Mouse (Mus musculus): ENCODE measurements at regions not wholly inside any gene's neighbourhood (a gene's known extent, or its start where the extent isn't known, plus 50 kb on each side); places are given as distances from the start of the nearest gene placed in this dataset.

- no peak overlapping the region for H3K4me3 ChIP-seq
- ATAC-seq: no peak
- H3K9me3 ChIP-seq (replicated peaks): no peaks in the 10 kb centered on the region
- H3K27ac ChIP-seq: no peak overlapping the region
- WGBS (ENCODE audit: insufficient replicate concordance): 43% methylated on average over 9 of the region's 9 CpGs
- no peaks in the 10 kb centered on the region for H3K27me3 ChIP-seq (replicated peaks)
- no peaks in the 10 kb centered on the region for H3K4me1 ChIP-seq
- no peaks in the 10 kb centered on the region for H3K36me3 ChIP-seq
- no peak overlapping the region for H3K9ac ChIP-seq
- H3K4me2 ChIP-seq: no peak overlapping the region
Measured at GRCm38 (mm10) chr8:87087451-87088095, 202.5 kb upstream of the N4bp1 start.

- H3K36me3 ChIP-seq: no peaks in the 10 kb centered on the region
- no peak for ATAC-seq
- WGBS (ENCODE audit: insufficient replicate concordance): 45% methylated on average over 6 of the region's 6 CpGs
- H3K9me3 ChIP-seq (replicated peaks): no peaks in the 10 kb centered on the region
- H3K27me3 ChIP-seq (replicated peaks): no peaks in the 10 kb centered on the region
- no peak overlapping the region for H3K4me3 ChIP-seq
- H3K9ac ChIP-seq: no peak overlapping the region
- no peaks in the 10 kb centered on the region for H3K4me1 ChIP-seq
- no peak overlapping the region for H3K4me2 ChIP-seq
- H3K27ac ChIP-seq: no peak overlapping the region
Measured at GRCm38 (mm10) chr8:87078260-87078659, 193.2 kb upstream of the N4bp1 start.

- no peaks in the 10 kb centered on the region for H3K27me3 ChIP-seq (replicated peaks)
- 68% methylated on average over 4 of the region's 4 CpGs for whole genome bisulfite sequencing (ENCODE audit: insufficient replicate concordance)
- no peak overlapping the region for H3K4me2 ChIP-seq
- no peak overlapping the region for H3K27ac ChIP-seq
- no peak overlapping the region for H3K4me3 ChIP-seq
- no peaks in the 10 kb centered on the region for H3K36me3 ChIP-seq
- ATAC-seq: no peak
- H3K9me3 ChIP-seq (replicated peaks): no peaks in the 10 kb centered on the region
- no peak overlapping the region for H3K9ac ChIP-seq
- no peaks in the 10 kb centered on the region for H3K4me1 ChIP-seq
Measured at GRCm38 (mm10) chr8:87075921-87076320, 190.9 kb upstream of the N4bp1 start.

GRCm38 (mm10) chr8:87071224-87071623, 186.2 kb upstream of the N4bp1 start:
- no peak overlapping the region for H3K4me2 ChIP-seq
- peaks cover 5% of the 10 kb centered on the region; the same call in 1 of the 2 replicates for H3K9me3 ChIP-seq (replicated peaks)
- no peak overlapping the region for H3K4me3 ChIP-seq
- H3K4me1 ChIP-seq: no peaks in the 10 kb centered on the region
- no peaks in the 10 kb centered on the region for H3K36me3 ChIP-seq
- H3K27me3 ChIP-seq (replicated peaks): no peaks in the 10 kb centered on the region
- H3K27ac ChIP-seq: no peak overlapping the region
- no peak overlapping the region for H3K9ac ChIP-seq
- ATAC-seq: no peak

- Histone ChIP-seq H3K9ac (no peak overlapping the region), H3K9me3 (replicated peaks) (peaks cover 5% of the 10 kb centered on the region; the same call in 1 of the 2 replicates), H3K36me3 (no peaks in the 10 kb centered on the region), H3K4me3 (no peak overlapping the region), H3K4me1 (no peaks in the 10 kb centered on the region), H3K27ac (no peak overlapping the region), H3K4me2 (no peak overlapping the region), H3K27me3 (replicated peaks) (no peaks in the 10 kb centered on the region)
- ATAC-seq: no peak
Measured at GRCm38 (mm10) chr8:87067106-87067505, 182.0 kb upstream of the N4bp1 start.

- no peaks in the 10 kb centered on the region for H3K4me1 ChIP-seq
- no peaks in the 10 kb centered on the region for H3K27me3 ChIP-seq (replicated peaks)
- ATAC-seq: no peak
- no peak overlapping the region for H3K4me3 ChIP-seq
- no peak overlapping the region for H3K27ac ChIP-seq
- no peak overlapping the region for H3K9ac ChIP-seq
- WGBS (ENCODE audit: insufficient replicate concordance): 79% methylated on average over 9 of the region's 9 CpGs
- H3K36me3 ChIP-seq: no peaks in the 10 kb centered on the region
- H3K9me3 ChIP-seq (replicated peaks): peaks cover 5% of the 10 kb centered on the region; the same call in 1 of the 2 replicates
- no peak overlapping the region for H3K4me2 ChIP-seq
Measured at GRCm38 (mm10) chr8:87064768-87065167, 179.7 kb upstream of the N4bp1 start.

- no peak for ATAC-seq
- H3K27ac ChIP-seq: no peak overlapping the region
- H3K4me3 ChIP-seq: no peak overlapping the region
Measured at GRCm38 (mm10) chr8:87064250-87064747, 179.2 kb upstream of the N4bp1 start.

GRCm38 (mm10) chr8:87063588-87063987, 178.5 kb upstream of the N4bp1 start:
- H3K9me3 ChIP-seq (replicated peaks): peaks cover 5% of the 10 kb centered on the region; the same call in 1 of the 2 replicates
- no peaks in the 10 kb centered on the region for H3K36me3 ChIP-seq
- no peaks in the 10 kb centered on the region for H3K4me1 ChIP-seq
- no peak overlapping the region for H3K27ac ChIP-seq
- WGBS (ENCODE audit: insufficient replicate concordance): 57% methylated on average over 4 of the region's 4 CpGs
- H3K4me3 ChIP-seq: no peak overlapping the region
- no peak overlapping the region for H3K9ac ChIP-seq
- no peak for ATAC-seq
- H3K4me2 ChIP-seq: no peak overlapping the region
- H3K27me3 ChIP-seq (replicated peaks): no peaks in the 10 kb centered on the region

More at GRCm38 (mm10) chr8:87064250-87064747, 179.2 kb upstream of the N4bp1 start:
- Histone ChIP-seq H3K27me3 (replicated peaks) (no peaks in the 10 kb centered on the region), H3K4me1 (no peaks in the 10 kb centered on the region), H3K4me2 (no peak overlapping the region), H3K36me3 (no peaks in the 10 kb centered on the region), H3K9me3 (replicated peaks) (peaks cover 5% of the 10 kb centered on the region; the same call in 1 of the 2 replicates), H3K9ac (no peak overlapping the region)
- 79% methylated on average over 12 of the region's 12 CpGs for WGBS (ENCODE audit: insufficient replicate concordance)

- Histone ChIP-seq H3K9ac (no peak overlapping the region), H3K36me3 (no peaks in the 10 kb centered on the region), H3K4me1 (no peaks in the 10 kb centered on the region), H3K4me2 (no peak overlapping the region), H3K4me3 (no peak overlapping the region), H3K9me3 (replicated peaks) (no peaks in the 10 kb centered on the region), H3K27me3 (replicated peaks) (no peaks in the 10 kb centered on the region), H3K27ac (no peak overlapping the region)
- no peak for ATAC-seq
- 36% methylated on average over 3 of the region's 3 CpGs for WGBS (ENCODE audit: insufficient replicate concordance)
Measured at GRCm38 (mm10) chr8:87049746-87050145, 164.7 kb upstream of the N4bp1 start.

- Histone ChIP-seq H3K9me3 (replicated peaks) (no peaks in the 10 kb centered on the region), H3K4me2 (no peak overlapping the region), H3K27me3 (replicated peaks) (no peaks in the 10 kb centered on the region), H3K4me1 (no peaks in the 10 kb centered on the region), H3K4me3 (no peak overlapping the region), H3K9ac (no peak overlapping the region), H3K27ac (no peak overlapping the region), H3K36me3 (no peaks in the 10 kb centered on the region)
- 61% methylated on average over 4 of the region's 4 CpGs for WGBS (ENCODE audit: insufficient replicate concordance)
- no peak for ATAC-seq
Measured at GRCm38 (mm10) chr8:87049196-87049595, 164.1 kb upstream of the N4bp1 start.

GRCm38 (mm10) chr8:87046590-87046989, 161.5 kb upstream of the N4bp1 start:
- H3K4me1 ChIP-seq: no peaks in the 10 kb centered on the region
- ATAC-seq: no peak
- WGBS (ENCODE audit: insufficient replicate concordance): 40% methylated on average over 4 of the region's 4 CpGs

GRCm38 (mm10) chr8:87043016-87043415, 158.0 kb upstream of the N4bp1 start:
- H3K27ac ChIP-seq: no peak overlapping the region
- H3K4me1 ChIP-seq: no peaks in the 10 kb centered on the region; the same call in 1 of the 2 replicates
- no peak overlapping the region for H3K9ac ChIP-seq
- ATAC-seq: no peak
- 56% methylated on average over 5 of the region's 5 CpGs for WGBS (ENCODE audit: insufficient replicate concordance)
- H3K4me3 ChIP-seq: no peak overlapping the region
- no peak overlapping the region for H3K4me2 ChIP-seq
- H3K27me3 ChIP-seq (replicated peaks): peaks cover 14% of the 10 kb centered on the region
- H3K9me3 ChIP-seq (replicated peaks): no peaks in the 10 kb centered on the region
- no peaks in the 10 kb centered on the region for H3K36me3 ChIP-seq

More at GRCm38 (mm10) chr8:87046590-87046989, 161.5 kb upstream of the N4bp1 start:
- no peak overlapping the region for H3K27ac ChIP-seq
- no peak overlapping the region for H3K4me3 ChIP-seq
- H3K36me3 ChIP-seq: no peaks in the 10 kb centered on the region
- H3K4me2 ChIP-seq: no peak overlapping the region
- no peak overlapping the region for H3K9ac ChIP-seq
- no peaks in the 10 kb centered on the region for H3K27me3 ChIP-seq (replicated peaks)
- H3K9me3 ChIP-seq (replicated peaks): no peaks in the 10 kb centered on the region
